Mouse (Mus musculus) CD4-positive, CD25-positive, alpha-beta regulatory T cell, adult 4 months (primary cell): ENCODE measurements around the gene Slc16a6. TPM values are rescaled to one million over a fixed set of nuclear protein-coding genes. Genes with fewer than 3 reads are reported as not detected.
"Not testable (repeated sequence)": the region's sequence is repeated elsewhere in the genome, so short reads cannot be mapped to it uniquely, and the experiment has no call there.

ENCODE experiments used
- ATAC-seq: one replicate; pipeline ENCODE4 v1.8.0; 2017
- polyA plus RNA-seq, 2 experiments: library from polyadenylated mRNA; unstranded; fragments of 100-300 nt; shearing (Covaris generic); gene quantifications; one replicate each; pipeline ENCODE4 v1.2.1; 2017

Slc16a6 gene
- polyA plus RNA-seq = 10 to 100 TPM; 16.7 to 21.0 TPM

GRCm38 (mm10) chr11:109473171-109474085 is at the start of gene Slc16a6, which contains the start of gene Arsg:
Slc16a6 (minus strand) TSS chr11:109473598.
Arsg (plus strand) TSS chr11:109473374.
- ATAC-seq = peak; percentile 74

- no peak for ATAC-seq
These were observed 47.6 kb upstream of the Slc16a6 start for GRCm38 (mm10) chr11:109520958-109521357.

- no peak for ATAC-seq
These were observed 44.4 kb upstream of the Slc16a6 start for GRCm38 (mm10) chr11:109517816-109518215.

- no peak for ATAC-seq
These were observed 43.9 kb upstream of the Slc16a6 start for GRCm38 (mm10) chr11:109517330-109517729.

- ATAC-seq = no peak
These were observed 40.7 kb upstream of the Slc16a6 start for GRCm38 (mm10) chr11:109514064-109514612.

- ATAC-seq = no peak
These were observed 39.7 kb upstream of the Slc16a6 start for GRCm38 (mm10) chr11:109512995-109513675.

- ATAC-seq = no peak
These were observed 33.7 kb upstream of the Slc16a6 start for GRCm38 (mm10) chr11:109507068-109507467.

- ATAC-seq = no peak
These were observed 32.4 kb upstream of the Slc16a6 start for GRCm38 (mm10) chr11:109505823-109506222.

- ATAC-seq = no peak
These were observed 31.6 kb upstream of the Slc16a6 start for GRCm38 (mm10) chr11:109504977-109505376.

- ATAC-seq = no peak
These were observed 26.8 kb upstream of the Slc16a6 start for GRCm38 (mm10) chr11:109500206-109500605.

- no peak for ATAC-seq
These were observed 24.6 kb upstream of the Slc16a6 start for GRCm38 (mm10) chr11:109497990-109498389.

- ATAC-seq = peak; percentile 60
These were observed 23.8 kb upstream of the Slc16a6 start for GRCm38 (mm10) chr11:109496996-109497714.

GRCm38 (mm10) chr11:109496475-109496993 is 23.1 kb upstream of the Slc16a6 start:
- ATAC-seq = no peak

GRCm38 (mm10) chr11:109495771-109496474 is 22.5 kb upstream of the Slc16a6 start:
- ATAC-seq = peak; percentile 79

GRCm38 (mm10) chr11:109494890-109495770 is 21.7 kb upstream of the Slc16a6 start:
- no peak for ATAC-seq

GRCm38 (mm10) chr11:109492847-109493464 is 19.6 kb upstream of the Slc16a6 start:
- not testable (repeated sequence) for ATAC-seq

- ATAC-seq = no peak
These were observed 18.4 kb upstream of the Slc16a6 start for GRCm38 (mm10) chr11:109491844-109492243.

GRCm38 (mm10) chr11:109489763-109490162 is 16.4 kb upstream of the Slc16a6 start:
- ATAC-seq = no peak

GRCm38 (mm10) chr11:109487991-109488684 is 14.7 kb upstream of the Slc16a6 start:
- ATAC-seq = no peak
